ENCODE assay signal across 14 mouse cellular contexts in genomic region chr3:27233841-27234240, GRCm38 (mm10). TPM values are rescaled to one million over a fixed set of nuclear protein-coding genes. Genes with fewer than 3 reads are reported as not detected.
A peak's percentile ranks its signal among the peaks of the same experiment; 100 is the strongest.
DNase-seq lines count a peak whose midpoint lies in the region; ATAC-seq and TF ChIP-seq lines count a peak whose summit lies in the region.
"Had no signal": no experiment of that assay in that cellular context is flagged by ENCODE, and none has a peak within 500 bp of the region (broad histone marks: within the 10 kb centered on the region; RNA-seq: fewer than 3 reads in every experiment).

No protein-coding gene starts in this region.

- no peaks in the 10 kb centered on the region for H3K9me3 ChIP-seq in heart, embryonic 12.5 days (replicated peaks)
- H3K9me3 ChIP-seq in liver, embryonic 16.5 days (replicated peaks; ENCODE audit: control insufficient read depth, low read length), result no peaks in the 10 kb centered on the region
- no peaks in the 10 kb centered on the region for H3K9me3 ChIP-seq in liver, embryonic 12.5 days (replicated peaks)
- H3K9me3 ChIP-seq: midbrain, embryonic 10.5 days had no signal

- 22% methylated on average over 6 of the region's 6 CpGs for WGBS in heart, adult 2 months
- 75% methylated on average over 6 of the region's 6 CpGs for WGBS in heart, embryonic 12.5 days
- 64% methylated on average over 6 of the region's 6 CpGs for WGBS in liver, embryonic 16.5 days (ENCODE audit: insufficient replicate concordance)
- 67% methylated on average over 6 of the region's 6 CpGs for WGBS in liver, embryonic 12.5 days (ENCODE audit: insufficient replicate concordance)

- peaks cover 4% of the 10 kb centered on the region; the same call in 1 of the 2 replicates for H3K36me3 ChIP-seq in heart, adult 2 months (ENCODE audit: control insufficient read depth, insufficient read depth, low read length)
- H3K36me3 ChIP-seq in heart, embryonic 12.5 days, result no peaks in the 10 kb centered on the region
- H3K36me3 ChIP-seq in liver, embryonic 16.5 days (ENCODE audit: control insufficient read depth, insufficient read depth), result no peaks in the 10 kb centered on the region; the same call in 1 of the 2 replicates
- no peaks in the 10 kb centered on the region for H3K36me3 ChIP-seq in liver, embryonic 12.5 days
- H3K36me3 ChIP-seq: midbrain, embryonic 10.5 days had no signal

- H3K4me1 ChIP-seq in heart, adult 2 months (ENCODE audit: control insufficient read depth, insufficient read depth, low read length), result peaks cover 9% of the 10 kb centered on the region
- peaks cover 10% of the 10 kb centered on the region; the same call in 1 of the 2 replicates for H3K4me1 ChIP-seq in heart, embryonic 12.5 days (replicated peaks)
- no peaks in the 10 kb centered on the region for H3K4me1 ChIP-seq in liver, embryonic 16.5 days (ENCODE audit: control insufficient read depth, low read depth, low read length)
- H3K4me1 ChIP-seq in liver, embryonic 12.5 days, result peaks cover 7% of the 10 kb centered on the region; the same call in 1 of the 2 replicates
- H3K4me1 ChIP-seq: midbrain, embryonic 10.5 days had no signal

- no peak overlapping the region for H3K4me3 ChIP-seq in heart, adult 2 months
- no peak overlapping the region for H3K4me3 ChIP-seq in heart, embryonic 12.5 days
- no peak overlapping the region for H3K4me3 ChIP-seq in liver, embryonic 16.5 days (ENCODE audit: low read depth, low read length)
- no peak overlapping the region for H3K4me3 ChIP-seq in liver, embryonic 12.5 days
- H3K4me3 ChIP-seq: midbrain, embryonic 10.5 days had no signal

- DNase-seq in heart, adult 2 months, result peak; percentile 38 to 66
- peak; percentile 69 for DNase-seq in heart, postnatal 4 days
- DNase-seq in skeletal muscle tissue, adult 2 months (ENCODE audit: low read depth, low spot score), result peak; percentile 28
- DNase-seq in layer of hippocampus, postnatal 25 days (ENCODE audit: extremely low spot score in 1 of 2, low spot score in 1 of 2), result no peak
- DNase-seq: cerebellum, postnatal 14 days; right cerebral cortex, postnatal 4 days; thymus, adult 2 months had no signal

- TF ChIP-seq POLR2A in heart, adult 2 months (IDR thresholded peaks at IDR 0.05; ENCODE audit: insufficient read depth, low read depth, low read length), result no peak

- H3K4me2 ChIP-seq in heart, embryonic 12.5 days, result no peak overlapping the region
- no peak overlapping the region for H3K4me2 ChIP-seq in liver, embryonic 16.5 days (ENCODE audit: low read depth, low read length)
- H3K4me2 ChIP-seq in liver, embryonic 12.5 days, result no peak overlapping the region

- peak; percentile 31; the same call in 1 of the 2 replicates for TF ChIP-seq CTCF in heart, adult 2 months (IDR thresholded peaks at IDR 0.05)

- ATAC-seq in heart, embryonic 12.5 days (ENCODE audit: insufficient number of reproducible peaks, low FRiP score), result no peak
- ATAC-seq in liver, embryonic 16.5 days (ENCODE audit: low read depth), result peak; percentile 54; the same call in 1 of the 2 replicates
- no peak for ATAC-seq in liver, embryonic 12.5 days
- ATAC-seq: CD4-positive, CD25-positive, alpha-beta regulatory T cell, adult 4 months; forebrain, embryonic 16.5 days had no signal

- H3K9ac ChIP-seq in heart, adult 2 months (ENCODE audit: low read depth, low read length), result peak overlapping the region; percentile 36
- no peak overlapping the region for H3K9ac ChIP-seq in heart, embryonic 12.5 days
- no peak overlapping the region for H3K9ac ChIP-seq in liver, embryonic 16.5 days (ENCODE audit: low read depth, low read length)
- no peak overlapping the region for H3K9ac ChIP-seq in liver, embryonic 12.5 days
- H3K9ac ChIP-seq: liver, embryonic 14.5 days had no signal

- no peaks in the 10 kb centered on the region for H3K79me2 ChIP-seq in heart, adult 2 months (replicated peaks; ENCODE audit: control insufficient read depth, insufficient read depth, low read length)

- peak; percentile 67; the same call in 1 of the 2 replicates for TF ChIP-seq EP300 in heart, adult 2 months (IDR thresholded peaks at IDR 0.05; ENCODE audit: insufficient read depth, low read depth, low read length)

- intact Hi-C loops in heart, adult 2 months (cut with DNase I), result no loop called here

- peak overlapping the region; percentile 69 for H3K27ac ChIP-seq in heart, adult 2 months
- no peak overlapping the region for H3K27ac ChIP-seq in heart, embryonic 12.5 days (ENCODE audit: poor library complexity, severe bottlenecking)
- H3K27ac ChIP-seq in liver, embryonic 16.5 days (ENCODE audit: low read length), result no peak overlapping the region
- no peak overlapping the region for H3K27ac ChIP-seq in liver, embryonic 12.5 days
- H3K27ac ChIP-seq: liver, embryonic 14.5 days; midbrain, embryonic 10.5 days had no signal

- H3K27me3 ChIP-seq in heart, adult 2 months (ENCODE audit: control insufficient read depth, insufficient read depth, low read length), result no peaks in the 10 kb centered on the region
- no peaks in the 10 kb centered on the region for H3K27me3 ChIP-seq in heart, embryonic 12.5 days (replicated peaks)
- no peaks in the 10 kb centered on the region for H3K27me3 ChIP-seq in liver, embryonic 16.5 days (ENCODE audit: control insufficient read depth, insufficient read depth, low read depth, low read length)
- no peaks in the 10 kb centered on the region for H3K27me3 ChIP-seq in liver, embryonic 12.5 days (replicated peaks)

RNA-seq across cellular contexts. Expression of gene Nceh1, which starts 51.1 kb away (rescaled TPM):
- 100 to 1,000 TPM; 201 to 233 TPM for total RNA-seq in heart, adult 2 months (2021)
- 81.3 and 118 TPM in 2 replicates for polyA plus RNA-seq in heart, adult 2 months (2012; rRNA removed)
- 12.3 and 13.3 TPM in 2 replicates for polyA plus RNA-seq in heart, embryonic 12.5 days (2016; fragmentation: Nextera tagmentation; extraction: Ambion mirVana)
- 6.1 and 7.2 TPM in 2 replicates for polyA plus RNA-seq in liver, embryonic 16.5 days (2015; fragmentation: Nextera tagmentation; extraction: Ambion mirVana)
- polyA plus RNA-seq in liver, embryonic 12.5 days (2016; fragmentation: Nextera tagmentation; extraction: Ambion mirVana), result 2.8 and 3.4 TPM in 2 replicates
- total RNA-seq in heart, postnatal 4 days (2021), result 100 to 1,000 TPM; 111 to 114 TPM
- total RNA-seq in layer of hippocampus, postnatal 25 days (2021), result 100 to 1,000 TPM; 106 to 108 TPM

Comparison
In these comparisons a context has a peak if more than half of its experiments do, and no peak if none do; other contexts are left out.
1. DNase-seq: peak in heart, adult 2 months (2 of 2), heart, postnatal 4 days (single experiment) and skeletal muscle tissue, adult 2 months (single experiment); none in layer of hippocampus, postnatal 25 days (0 of 2).